Mouse (Mus musculus) T-helper 17 cell (primary cell): ENCODE measurements around the gene Cdyl2.

Experiments
- in situ Hi-C, 2 experiments: fragments of 300-600 bp; cut with MboI, MseI; formaldehyde crosslinking; loops; 1 replicate in 1 of 2; 2 replicates in 1 of 2; pipeline ENCODE4 v1.15.1; 2025; ENCODE audit warnings: high pct_unique_total_duplicates in 2 of 2

Gene Cdyl2

GRCm38 (mm10) chr8:116628975-116629374 lies 103.8 kb downstream of the Cdyl2 start:
- in situ Hi-C loops, result no loop called here

DNA sequence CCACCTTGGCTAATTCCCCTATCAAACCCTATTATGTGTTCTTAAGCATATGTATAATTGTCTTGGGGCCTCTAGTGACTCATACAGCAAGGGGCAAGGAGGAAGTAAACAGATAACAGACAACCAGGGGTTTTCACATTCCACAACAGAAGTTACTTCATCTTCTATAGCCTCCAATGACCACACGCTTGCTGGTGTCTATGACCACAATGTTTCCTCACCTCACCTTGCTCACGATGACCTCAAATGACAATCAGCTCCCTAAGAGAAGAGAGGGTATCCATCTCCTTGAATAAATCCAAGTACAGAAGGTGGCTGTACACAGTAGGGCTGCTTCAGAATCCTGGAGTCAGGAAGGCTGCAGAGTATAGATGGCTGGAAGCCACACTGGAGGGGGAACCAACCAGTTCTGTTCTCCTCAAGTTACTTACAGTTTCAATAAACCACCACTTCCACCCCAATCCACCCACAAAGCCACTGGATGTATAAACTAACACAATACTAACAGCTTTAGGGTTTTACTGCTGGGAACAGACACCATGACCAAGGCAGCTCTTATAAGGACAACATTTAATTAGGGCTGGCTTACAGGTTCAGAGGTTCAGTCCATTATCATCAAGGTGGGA lies 104.8 kb downstream of the Cdyl2 start:
- in situ Hi-C loops, result no loop called here

DNA sequence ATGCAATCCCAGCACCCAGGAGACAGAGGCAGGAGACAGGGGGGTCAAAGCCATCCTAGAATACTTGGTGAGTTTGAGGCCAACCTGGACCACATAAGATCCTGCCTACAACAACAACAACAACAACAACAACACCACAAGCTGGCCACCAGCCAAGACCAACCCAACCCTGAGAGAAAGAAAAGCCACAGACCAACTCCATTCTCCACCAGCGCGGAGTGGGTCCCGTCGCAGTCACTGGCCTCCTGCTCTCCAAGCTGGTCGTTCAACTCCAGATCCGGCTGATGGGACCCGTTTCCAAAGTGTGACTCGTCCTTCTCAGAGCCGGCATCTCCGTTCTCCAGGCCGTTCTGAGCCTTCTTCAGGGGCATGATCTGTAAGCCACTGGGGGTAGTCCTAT lies 109.2 kb downstream of the Cdyl2 start:
- in situ Hi-C loops, result loop anchor here in 1 of 2 experiments (5.0 kb wide), 1 partner anchor 1221 kb away; no protein-coding TSS in a partner anchor

DNA sequence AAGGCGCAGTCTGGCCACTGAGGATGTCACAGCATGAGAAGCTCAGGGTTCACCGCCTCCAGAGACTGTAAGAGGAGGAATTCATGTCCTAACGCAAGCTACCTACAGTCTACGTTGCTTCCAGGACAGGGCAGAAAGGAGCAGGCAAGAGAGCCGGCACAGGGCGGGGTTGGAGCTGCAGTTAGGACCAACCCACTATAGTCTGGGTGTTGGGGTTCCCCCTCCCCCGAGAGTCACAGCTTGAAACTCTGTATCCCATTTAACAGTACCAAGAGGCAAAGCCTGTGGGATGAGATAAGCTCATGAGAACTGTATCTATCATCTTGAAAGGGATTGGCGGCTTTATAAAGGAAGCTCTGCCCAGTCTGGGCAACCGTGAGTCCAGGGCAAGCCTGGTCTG lies 110.5 kb downstream of the Cdyl2 start:
- in situ Hi-C loops, result loop anchor here in 1 of 2 experiments (5.0 kb wide), 1 partner anchor 1220 kb away; no protein-coding TSS in a partner anchor

DNA sequence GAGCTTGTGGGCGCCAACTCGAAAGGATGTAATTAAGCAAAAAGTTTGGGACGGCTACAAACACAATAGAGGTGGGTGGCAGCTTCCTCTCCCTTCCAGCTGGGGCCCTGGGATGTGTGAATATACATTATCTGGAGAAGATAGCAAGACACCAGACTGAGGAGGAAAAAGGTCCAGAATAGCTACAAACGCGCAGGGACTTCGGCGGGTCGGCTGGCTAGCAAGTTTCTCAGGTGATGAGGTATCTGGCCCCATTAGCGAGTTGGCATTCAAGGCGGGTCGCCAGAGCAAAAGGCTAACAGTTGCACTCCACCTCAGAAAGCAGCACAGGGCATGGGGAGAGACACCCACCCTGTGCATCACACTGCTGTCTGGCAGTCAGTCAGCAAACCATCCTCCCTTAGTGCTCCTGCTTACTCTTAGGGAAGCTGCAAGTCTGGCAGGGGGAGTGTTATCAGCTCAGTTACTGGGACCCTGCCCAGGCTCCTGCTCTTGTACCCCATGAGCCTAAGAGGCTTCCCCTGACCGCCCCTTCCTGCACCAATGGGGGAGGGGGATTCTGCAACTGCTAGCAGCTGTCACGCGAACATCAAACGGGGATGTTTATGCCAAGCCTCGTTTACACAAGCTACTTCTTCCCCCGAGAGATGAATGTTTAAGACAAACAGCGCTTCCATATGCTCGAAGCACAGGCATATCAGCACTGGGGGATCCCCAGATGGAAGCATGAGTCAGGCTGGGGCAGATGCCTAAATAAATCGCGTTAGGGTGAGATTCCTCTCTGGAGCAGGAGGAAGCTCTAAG lies 111.4 kb downstream of the Cdyl2 start:
- in situ Hi-C loops, result loop anchor here in 1 of 2 experiments (5.0 kb wide), 1 partner anchor 1219 kb away; no protein-coding TSS in a partner anchor

- in situ Hi-C loops, result loop anchor here in 1 of 2 experiments (5.0 kb wide), 1 partner anchor 1218 kb away; no protein-coding TSS in a partner anchor
Observed at GRCm38 (mm10) chr8:116619686-116620320, 113.0 kb downstream of the Cdyl2 start.

DNA sequence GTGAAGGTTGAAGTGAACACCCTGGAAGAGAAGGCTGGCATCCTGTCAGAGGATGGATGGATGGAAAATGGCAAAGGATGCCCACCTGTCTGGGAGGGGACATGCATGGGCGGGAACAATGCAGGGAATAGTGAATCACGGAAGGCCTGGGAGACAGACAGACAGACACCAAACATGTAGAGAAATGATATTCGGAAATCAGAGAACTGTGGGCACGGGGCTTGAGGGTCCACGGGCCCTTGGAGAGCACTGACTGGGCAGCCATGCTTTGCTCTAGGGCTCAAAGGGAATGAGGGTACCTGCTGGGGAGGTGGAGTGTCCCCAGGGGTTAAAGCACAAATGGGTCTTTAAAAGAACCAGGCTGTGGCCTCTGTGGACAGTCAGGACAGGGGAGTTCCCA lies 113.6 kb downstream of the Cdyl2 start:
- in situ Hi-C loops, result no loop called here

DNA sequence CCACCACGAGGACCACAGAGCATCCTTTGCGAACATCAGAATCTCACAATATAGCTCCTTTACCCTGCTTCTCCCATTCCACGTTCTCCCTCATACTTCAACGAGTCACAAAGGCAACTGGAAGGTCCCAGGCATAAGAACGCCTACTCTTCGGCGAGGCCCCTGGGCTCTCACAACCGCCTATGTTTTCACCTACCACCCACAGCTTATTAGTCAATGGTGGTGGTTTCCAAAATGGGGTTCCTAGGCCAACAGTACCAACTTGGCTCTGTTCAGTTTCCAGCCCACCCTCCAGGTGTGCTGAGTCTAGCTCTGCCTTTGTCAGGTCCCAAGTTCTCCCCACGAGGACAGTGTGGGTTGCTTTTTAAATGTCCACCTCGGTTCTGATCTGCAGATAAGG lies 114.0 kb downstream of the Cdyl2 start:
- in situ Hi-C loops, result no loop called here

- in situ Hi-C loops, result no loop called here
Observed at GRCm38 (mm10) chr8:116617891-116618290, 114.9 kb downstream of the Cdyl2 start.

GRCm38 (mm10) chr8:116616369-116616768 lies 116.4 kb downstream of the Cdyl2 start:
- in situ Hi-C loops, result no loop called here

- in situ Hi-C loops, result no loop called here
Observed at GRCm38 (mm10) chr8:116614901-116615300, 117.9 kb downstream of the Cdyl2 start.

- in situ Hi-C loops, result no loop called here
Observed at GRCm38 (mm10) chr8:116606171-116606570, 126.6 kb downstream of the Cdyl2 start.

GRCm38 (mm10) chr8:116602806-116603205 lies 130.0 kb downstream of the Cdyl2 start:
- in situ Hi-C loops, result no loop called here

- in situ Hi-C loops, result no loop called here
Observed at GRCm38 (mm10) chr8:116599728-116600127, 133.1 kb downstream of the Cdyl2 start.

- in situ Hi-C loops, result no loop called here
Observed at GRCm38 (mm10) chr8:116591226-116591625, 141.6 kb downstream of the Cdyl2 start.

GRCm38 (mm10) chr8:116590546-116590945 lies 142.2 kb downstream of the Cdyl2 start:
- in situ Hi-C loops, result no loop called here

DNA sequence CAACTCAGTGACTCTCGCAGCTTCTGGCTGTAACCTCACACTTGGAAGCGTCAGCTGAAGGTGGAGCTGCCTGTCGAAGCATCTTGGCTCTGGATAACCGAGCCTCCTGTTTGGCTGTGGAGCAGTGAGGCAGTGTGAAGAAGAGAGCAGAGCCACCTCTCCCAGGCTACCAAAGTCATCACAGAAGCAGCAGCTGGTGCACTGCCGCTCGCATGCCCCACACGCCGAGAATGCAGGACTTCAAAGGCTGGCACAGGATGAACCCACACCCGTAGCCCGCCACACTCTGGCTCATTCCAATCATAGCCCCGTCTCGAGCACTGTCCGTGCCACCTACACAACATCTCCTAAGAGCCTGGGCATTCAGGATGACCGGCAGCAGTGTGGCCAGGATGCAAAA lies 142.7 kb downstream of the Cdyl2 start:
- in situ Hi-C loops, result no loop called here

GRCm38 (mm10) chr8:116587616-116588468 lies 144.9 kb downstream of the Cdyl2 start:
- in situ Hi-C loops, result loop anchor here in 1 of 2 experiments (5.0 kb wide), 2 partner anchors 44 to 84 kb away; no protein-coding TSS in a partner anchor

DNA sequence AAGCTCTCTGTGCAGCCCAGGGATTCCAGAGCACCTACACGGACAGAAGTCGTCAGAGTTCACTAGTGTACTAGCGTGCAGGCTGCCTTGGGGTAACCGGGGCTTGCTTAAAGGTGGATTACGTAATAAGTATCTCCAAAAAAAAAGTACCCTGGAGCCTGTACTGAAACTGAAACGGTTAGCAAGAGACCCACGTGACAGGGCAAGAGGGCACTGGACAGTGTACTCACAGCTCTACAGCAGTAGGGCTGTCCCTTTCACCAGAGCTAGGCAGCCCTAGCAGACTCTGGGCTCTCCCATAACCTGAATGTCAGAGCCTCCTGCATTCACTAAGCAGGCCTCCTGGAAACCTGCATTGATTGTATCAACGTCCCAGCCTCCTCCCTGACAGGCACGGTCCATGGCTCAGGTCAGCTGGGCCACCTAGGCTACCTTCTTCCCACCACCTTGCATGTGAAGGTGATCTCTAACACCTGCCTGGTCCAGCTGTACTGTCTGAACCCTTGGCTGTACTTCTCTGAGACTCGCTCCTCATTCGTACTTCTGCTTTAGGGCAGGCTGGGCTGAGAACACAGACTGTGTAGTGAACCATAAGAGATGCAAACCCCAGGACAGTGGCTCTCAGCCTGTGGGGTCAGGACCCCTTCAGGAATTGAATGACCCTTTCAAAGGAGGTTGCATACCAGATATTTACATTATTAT lies 151.3 kb downstream of the Cdyl2 start:
- in situ Hi-C loops, result no loop called here

- in situ Hi-C loops, result loop anchor here in 1 of 2 experiments (5.0 kb wide), 1 partner anchor 56 kb away; no protein-coding TSS in a partner anchor
Observed at GRCm38 (mm10) chr8:116576732-116577131, 156.1 kb downstream of the Cdyl2 start.

DNA sequence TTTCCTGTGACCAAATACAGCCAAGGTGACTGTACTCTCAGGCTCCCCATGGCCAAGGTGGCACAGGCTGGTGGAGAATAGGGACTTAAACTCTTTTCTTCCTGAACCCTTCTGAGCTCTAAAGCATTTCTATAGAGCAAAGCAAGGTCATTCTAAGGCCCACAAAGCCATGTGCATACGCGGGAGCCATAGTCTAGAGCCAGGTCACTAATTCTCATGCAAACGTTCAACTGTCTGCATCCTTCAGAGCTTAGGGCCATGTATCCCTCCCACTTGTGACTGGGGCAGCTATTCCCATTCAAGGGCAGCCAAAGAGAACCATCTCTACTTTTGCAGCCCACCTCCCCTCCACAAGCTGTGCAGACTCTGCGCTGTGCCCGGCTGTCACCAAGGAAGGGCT lies 159.7 kb downstream of the Cdyl2 start:
- in situ Hi-C loops, result no loop called here
